Mouse (Mus musculus): ENCODE data around the gene Kcng1. TPM values are rescaled to one million over a fixed set of nuclear protein-coding genes. Genes with fewer than 3 reads are reported as not detected.

Kcng1 gene
- polyA plus RNA-seq, 1 experiment from 2014 or later, result 3.9 TPM

DNA sequence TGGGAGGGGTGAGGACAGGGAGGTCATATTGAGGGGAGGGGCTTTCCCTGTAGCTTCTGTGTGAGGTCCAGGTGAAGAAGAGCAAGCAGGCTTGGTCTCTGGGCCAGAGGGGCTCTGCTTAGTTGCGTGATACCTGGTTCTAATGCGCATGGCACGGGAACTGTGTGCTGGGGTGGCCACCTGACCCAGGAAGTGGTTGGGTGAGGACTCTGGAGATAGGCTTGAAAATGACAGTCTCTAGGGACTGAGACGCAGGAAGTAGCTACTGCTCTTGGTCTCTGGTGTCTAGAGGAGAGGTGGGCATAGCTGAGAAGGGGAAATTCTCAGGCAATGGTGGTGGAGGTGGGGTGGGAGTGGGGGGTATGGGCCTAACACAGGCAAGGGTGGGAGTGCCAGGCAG, 24.3 kb downstream of the Kcng1 start:
- 94% methylated on average over 4 of the region's 4 CpGs for WGBS
- no peak overlapping the region for H3K4me3 ChIP-seq (replicated peaks)
- H3K4me1 ChIP-seq (replicated peaks), result no peaks in the 10 kb centered on the region
- H3K9ac ChIP-seq (replicated peaks), result no peak overlapping the region
- H3K9me3 ChIP-seq, result no peaks in the 10 kb centered on the region
- H3K27ac ChIP-seq, result no peak overlapping the region
- no peaks in the 10 kb centered on the region for H3K36me3 ChIP-seq
- no peak overlapping the region for H3K4me2 ChIP-seq (replicated peaks)
- ATAC-seq, result no peak
- H3K27me3 ChIP-seq, result peaks cover under 1% of the 10 kb centered on the region; the same call in 1 of the 2 replicates

DNA sequence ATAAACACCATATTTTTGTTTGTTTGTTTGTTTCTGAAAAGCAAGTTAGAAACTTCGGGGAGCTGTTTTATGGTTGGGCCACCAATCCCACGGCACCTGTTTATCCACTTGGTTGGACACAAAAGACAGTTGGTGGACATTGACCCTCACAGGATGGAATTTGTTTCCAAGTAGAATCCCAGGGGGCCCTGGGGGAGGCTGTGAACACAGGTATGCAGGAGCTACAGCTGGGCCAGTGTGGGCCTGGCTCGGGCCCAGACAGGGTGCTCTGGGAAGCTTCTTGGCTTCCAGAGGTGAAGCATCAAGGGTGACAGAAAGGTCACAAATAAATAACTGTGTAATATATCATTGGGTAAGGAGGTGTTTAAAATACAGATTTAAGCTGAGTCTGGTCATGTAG, 25.0 kb downstream of the Kcng1 start:
- Histone ChIP-seq H3K27ac (no peak overlapping the region), H3K4me1 (replicated peaks) (no peaks in the 10 kb centered on the region), H3K9ac (replicated peaks) (no peak overlapping the region), H3K4me2 (replicated peaks) (no peak overlapping the region), H3K9me3 (no peaks in the 10 kb centered on the region), H3K36me3 (no peaks in the 10 kb centered on the region), H3K4me3 (replicated peaks) (no peak overlapping the region), H3K27me3 (peaks cover 3% of the 10 kb centered on the region; the same call in 1 of the 2 replicates)
- 85% methylated on average over 3 of the region's 3 CpGs for WGBS
- ATAC-seq, result no peak

DNA sequence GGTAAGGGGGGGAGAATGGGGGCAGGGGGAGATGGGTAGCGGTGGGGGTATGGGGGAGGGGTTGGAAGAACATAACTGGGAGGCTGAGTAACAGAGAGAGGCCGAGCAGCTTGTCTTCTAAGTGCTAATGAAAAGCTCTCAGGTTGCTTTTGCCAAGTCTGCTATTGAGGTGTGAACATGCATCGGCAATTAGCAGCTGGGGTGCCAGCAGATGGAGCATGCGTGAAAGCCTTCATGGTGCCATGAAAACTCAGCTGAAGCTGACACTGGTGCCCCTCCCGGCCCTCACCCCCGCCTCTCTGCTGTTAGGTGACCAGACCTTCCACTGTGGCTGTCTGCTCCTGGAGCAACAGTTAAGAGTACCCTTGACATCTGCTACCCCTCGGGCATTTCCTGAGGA, 27.7 kb downstream of the Kcng1 start:
- H3K27ac ChIP-seq, result no peak overlapping the region
- no peak for ATAC-seq
- H3K36me3 ChIP-seq, result no peaks in the 10 kb centered on the region
- no peak overlapping the region for H3K4me2 ChIP-seq (replicated peaks)
- peaks cover 6% of the 10 kb centered on the region; the same call in 1 of the 2 replicates for H3K27me3 ChIP-seq
- H3K9ac ChIP-seq (replicated peaks), result no peak overlapping the region
- H3K4me1 ChIP-seq (replicated peaks), result no peaks in the 10 kb centered on the region
- no peaks in the 10 kb centered on the region for H3K9me3 ChIP-seq
- H3K4me3 ChIP-seq (replicated peaks), result no peak overlapping the region
- WGBS, result 65% methylated on average over 7 of the region's 7 CpGs

DNA sequence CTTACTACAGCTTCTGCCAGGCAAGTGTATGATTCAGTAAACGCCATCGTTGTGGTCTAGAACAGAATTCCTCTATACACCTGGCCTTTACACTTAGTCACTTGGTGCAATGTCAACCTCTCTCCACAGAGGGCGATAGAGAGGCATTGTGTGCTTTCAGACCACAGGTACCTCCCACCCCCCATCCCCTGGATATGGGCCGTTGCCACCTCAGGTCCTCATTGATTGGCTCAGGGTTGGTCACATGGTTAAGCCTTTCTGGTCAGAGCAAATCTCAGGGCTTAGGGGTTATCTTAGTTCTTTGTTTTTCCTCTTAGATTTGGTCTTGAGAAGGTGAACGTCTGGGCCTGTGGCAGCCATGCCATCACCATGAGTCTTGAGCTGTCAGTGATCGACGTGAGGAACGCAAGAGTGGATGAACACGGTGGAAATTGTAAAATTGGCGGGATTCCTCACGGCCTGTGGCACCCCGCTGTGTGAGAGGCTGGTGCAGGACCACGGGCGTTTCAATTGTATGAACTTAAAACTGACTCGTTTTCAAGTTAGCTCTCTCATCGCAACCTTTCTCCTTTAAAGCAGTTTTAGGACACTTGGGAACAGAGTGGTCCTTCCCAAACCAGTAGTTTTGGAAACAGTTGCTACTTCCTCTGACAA, 28.8 kb downstream of the Kcng1 start:
- H3K27ac ChIP-seq, result no peak overlapping the region

DNA sequence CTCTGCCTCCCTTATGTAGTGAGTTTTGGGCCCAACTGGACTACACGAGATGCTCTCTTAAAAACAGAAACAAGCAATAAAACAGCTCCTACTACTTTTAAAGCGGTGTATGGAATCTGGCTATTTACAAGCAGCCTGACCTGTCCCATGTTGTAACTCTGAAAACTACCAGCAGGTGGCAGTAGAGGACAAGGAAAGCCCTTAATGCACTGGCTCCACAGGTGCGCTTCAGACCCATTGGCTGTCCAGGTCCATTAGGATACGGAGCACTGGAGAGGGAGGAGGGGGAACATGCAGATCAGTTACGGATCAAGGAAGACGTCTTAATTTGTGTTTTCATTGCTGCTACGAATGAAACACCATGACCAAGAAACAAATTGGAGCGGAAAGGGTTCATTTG, 31.3 kb downstream of the Kcng1 start:
- Histone ChIP-seq H3K4me2 (replicated peaks) (no peak overlapping the region), H3K9me3 (no peaks in the 10 kb centered on the region), H3K9ac (replicated peaks) (no peak overlapping the region), H3K4me1 (replicated peaks) (no peaks in the 10 kb centered on the region), H3K27me3 (peaks cover 6% of the 10 kb centered on the region; the same call in 1 of the 2 replicates), H3K36me3 (no peaks in the 10 kb centered on the region), H3K4me3 (replicated peaks) (no peak overlapping the region), H3K27ac (no peak overlapping the region)
- 13% methylated on average over 8 of the region's 8 CpGs for WGBS
- ATAC-seq, result peak; percentile 73

More for the DNA sequence above, 28.8 kb downstream of the Kcng1 start:
- Histone ChIP-seq H3K4me1 (replicated peaks) (no peaks in the 10 kb centered on the region), H3K36me3 (no peaks in the 10 kb centered on the region), H3K9me3 (no peaks in the 10 kb centered on the region), H3K4me3 (replicated peaks) (no peak overlapping the region), H3K27me3 (peaks cover 6% of the 10 kb centered on the region; the same call in 1 of the 2 replicates), H3K9ac (replicated peaks) (no peak overlapping the region), H3K4me2 (replicated peaks) (peak overlapping the region; percentile 32; the same call in 1 of the 2 replicates)
- 13% methylated on average over 16 of the region's 16 CpGs for WGBS
- no peak for ATAC-seq

DNA sequence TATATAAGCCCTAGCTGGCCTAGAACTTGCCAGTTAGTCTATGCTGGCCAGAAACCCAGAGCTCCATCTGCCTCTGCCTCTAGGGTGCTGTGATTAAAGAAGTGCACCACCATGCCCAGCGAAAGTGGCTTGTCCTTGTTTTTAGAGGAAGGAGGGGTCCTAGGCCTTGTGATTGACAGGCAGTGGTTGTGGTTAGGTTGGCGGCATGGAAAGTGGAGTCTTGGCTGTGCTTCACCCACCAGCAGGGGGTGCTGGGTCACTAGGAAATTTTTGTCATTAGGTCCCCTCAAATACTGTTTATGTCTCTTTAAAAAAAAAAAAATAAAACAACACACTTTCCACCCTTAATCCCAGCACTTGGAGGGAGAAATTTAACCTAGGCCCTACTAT, 32.7 kb downstream of the Kcng1 start:
- 21% methylated on average over 2 of the region's 2 CpGs for WGBS
- H3K9ac ChIP-seq (replicated peaks), result no peak overlapping the region
- H3K9me3 ChIP-seq, result no peaks in the 10 kb centered on the region
- no peak overlapping the region for H3K27ac ChIP-seq
- H3K27me3 ChIP-seq, result peaks cover 6% of the 10 kb centered on the region; the same call in 1 of the 2 replicates
- H3K4me1 ChIP-seq (replicated peaks), result no peaks in the 10 kb centered on the region
- no peaks in the 10 kb centered on the region for H3K36me3 ChIP-seq
- no peak for ATAC-seq
- no peak overlapping the region for H3K4me3 ChIP-seq (replicated peaks)
- H3K4me2 ChIP-seq (replicated peaks), result no peak overlapping the region

DNA sequence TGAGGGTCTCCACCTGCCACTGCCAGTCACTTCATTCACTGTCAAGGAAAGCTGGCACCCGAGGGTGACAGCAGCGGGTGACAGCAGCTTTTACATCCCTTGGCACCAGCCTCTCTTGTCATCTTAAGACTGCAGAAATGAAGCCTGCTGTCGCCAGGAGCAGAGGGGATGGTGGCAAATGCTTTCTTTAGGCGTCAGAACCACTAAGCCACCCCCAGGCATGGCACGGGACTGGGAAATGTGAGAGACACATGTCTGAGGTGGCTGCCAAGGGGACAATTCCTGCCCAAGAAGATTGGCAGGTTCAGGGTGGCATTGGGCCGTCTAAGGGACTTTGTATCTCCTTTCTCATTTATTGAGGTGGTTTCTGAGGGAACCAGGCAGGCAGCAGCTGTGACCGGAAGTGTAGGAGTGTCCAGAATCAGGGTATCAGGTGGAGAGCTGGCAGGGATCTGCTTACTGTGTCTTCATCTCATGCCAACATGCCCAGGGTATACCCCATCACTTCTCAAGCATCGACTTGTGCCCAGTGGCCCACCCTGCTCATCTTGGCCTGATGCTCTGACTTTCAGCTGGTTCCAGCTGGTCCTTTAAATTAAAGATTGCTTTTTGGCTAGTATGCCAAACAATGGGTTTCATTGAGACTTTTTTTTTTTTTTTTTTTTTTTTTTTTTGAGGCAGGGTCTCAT, 33.2 kb downstream of the Kcng1 start:
- no peaks in the 10 kb centered on the region for H3K36me3 ChIP-seq
- H3K4me3 ChIP-seq (replicated peaks), result no peak overlapping the region
- H3K4me2 ChIP-seq (replicated peaks), result no peak overlapping the region
- no peak for ATAC-seq
- H3K27ac ChIP-seq, result no peak overlapping the region
- no peaks in the 10 kb centered on the region for H3K9me3 ChIP-seq
- no peaks in the 10 kb centered on the region for H3K4me1 ChIP-seq (replicated peaks)
- no peak overlapping the region for H3K9ac ChIP-seq (replicated peaks)
- WGBS, result 75% methylated on average over 8 of the region's 8 CpGs
- peaks cover 6% of the 10 kb centered on the region; the same call in 1 of the 2 replicates for H3K27me3 ChIP-seq

DNA sequence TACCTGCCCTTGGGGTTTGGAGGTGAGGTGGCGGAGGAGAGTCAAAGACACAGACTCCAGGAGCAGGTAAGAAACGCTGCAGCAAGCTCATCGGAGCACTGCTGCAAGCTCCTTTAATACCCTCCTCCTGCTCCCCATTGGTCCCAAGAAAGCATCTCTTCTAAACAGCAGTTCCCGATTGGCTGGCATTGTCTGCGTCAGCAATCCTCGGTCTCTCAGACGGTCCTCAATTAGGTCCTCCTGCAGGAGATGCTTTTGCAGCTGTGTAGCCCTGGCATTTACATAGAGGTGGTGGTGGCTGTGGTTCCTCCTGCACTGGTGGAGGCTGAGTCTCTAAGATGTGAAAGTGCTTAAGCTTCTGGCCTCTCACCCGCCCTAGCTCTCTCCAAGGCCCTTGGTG, 36.0 kb downstream of the Kcng1 start:
- WGBS, result 46% methylated on average over 8 of the region's 8 CpGs
- Histone ChIP-seq H3K36me3 (no peaks in the 10 kb centered on the region), H3K4me3 (replicated peaks) (no peak overlapping the region), H3K27ac (no peak overlapping the region), H3K27me3 (no peaks in the 10 kb centered on the region), H3K4me1 (replicated peaks) (no peaks in the 10 kb centered on the region), H3K4me2 (replicated peaks) (no peak overlapping the region), H3K9ac (replicated peaks) (no peak overlapping the region), H3K9me3 (no peaks in the 10 kb centered on the region)
- ATAC-seq, result no peak

DNA sequence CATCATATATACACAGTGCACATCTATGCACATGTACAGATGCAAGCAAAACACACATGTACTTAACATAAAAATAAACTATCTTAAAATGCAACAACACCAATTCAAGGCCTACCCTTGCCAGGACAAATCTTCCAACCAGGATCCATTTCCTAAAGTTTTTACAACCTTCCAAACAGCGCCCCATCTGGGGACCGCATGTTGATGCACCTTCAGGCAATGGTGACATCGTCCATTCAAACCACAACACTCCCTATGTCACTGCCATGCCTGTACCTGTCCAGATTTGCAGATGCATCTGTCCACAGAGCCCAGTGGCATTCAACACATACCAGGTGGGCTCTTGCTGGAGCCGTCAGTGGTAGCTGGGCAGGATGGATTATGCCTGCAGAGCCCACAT, 38.3 kb downstream of the Kcng1 start:
- H3K36me3 ChIP-seq, result no peaks in the 10 kb centered on the region
- no peak overlapping the region for H3K4me3 ChIP-seq (replicated peaks)
- H3K9ac ChIP-seq (replicated peaks), result no peak overlapping the region
- H3K4me2 ChIP-seq (replicated peaks), result no peak overlapping the region
- no peaks in the 10 kb centered on the region for H3K9me3 ChIP-seq
- H3K27me3 ChIP-seq, result no peaks in the 10 kb centered on the region
- H3K4me1 ChIP-seq (replicated peaks), result no peaks in the 10 kb centered on the region
- WGBS, result 79% methylated on average over 4 of the region's 4 CpGs
- no peak overlapping the region for H3K27ac ChIP-seq
- no peak for ATAC-seq

DNA sequence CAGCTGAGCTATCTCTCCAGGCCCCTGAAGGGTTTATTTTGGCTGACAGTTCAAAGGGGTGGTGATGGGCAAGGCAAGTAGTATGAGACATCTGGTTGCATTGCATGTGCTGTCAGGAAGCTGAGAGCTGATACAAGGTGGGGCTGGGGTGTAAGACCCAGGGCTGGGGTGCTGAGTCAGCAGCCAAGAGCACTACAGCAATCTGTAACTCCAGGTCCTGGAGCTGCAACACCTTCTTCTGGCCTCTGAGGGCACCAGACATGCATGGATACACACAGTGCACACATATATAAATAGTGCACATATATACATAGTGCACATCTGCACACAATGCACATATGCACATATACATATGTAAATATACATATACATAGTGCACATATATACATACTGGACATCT, 38.7 kb downstream of the Kcng1 start:
- no peak overlapping the region for H3K9ac ChIP-seq (replicated peaks)
- no peak overlapping the region for H3K4me2 ChIP-seq (replicated peaks)
- no peak for ATAC-seq
- H3K27ac ChIP-seq, result no peak overlapping the region
- no peaks in the 10 kb centered on the region for H3K4me1 ChIP-seq (replicated peaks)
- H3K4me3 ChIP-seq (replicated peaks), result no peak overlapping the region
- H3K27me3 ChIP-seq, result no peaks in the 10 kb centered on the region
- no peaks in the 10 kb centered on the region for H3K36me3 ChIP-seq
- no peaks in the 10 kb centered on the region for H3K9me3 ChIP-seq

DNA sequence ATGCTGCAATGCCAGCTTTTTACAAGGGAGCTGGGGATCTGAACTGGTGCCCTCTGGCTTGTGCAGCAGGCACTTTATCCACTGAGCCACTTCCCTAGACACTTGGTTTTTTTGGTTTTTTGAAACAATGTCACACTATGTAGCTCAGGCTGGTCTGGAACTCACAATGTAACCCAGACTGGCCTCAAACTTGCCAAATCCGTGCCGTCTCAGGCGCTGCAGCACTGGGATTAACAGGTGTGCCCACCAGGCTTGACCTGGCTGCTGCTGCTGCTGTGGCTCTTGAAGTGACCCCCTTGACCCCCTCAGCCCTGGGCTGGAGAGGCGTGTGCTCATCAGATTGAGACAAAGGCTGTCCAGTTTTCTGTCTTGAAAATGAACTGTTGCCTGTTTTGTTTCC, 43.2 kb downstream of the Kcng1 start:
- H3K4me2 ChIP-seq (replicated peaks), result no peak overlapping the region
- no peaks in the 10 kb centered on the region for H3K9me3 ChIP-seq
- no peak overlapping the region for H3K27ac ChIP-seq
- H3K36me3 ChIP-seq, result peaks cover 17% of the 10 kb centered on the region
- H3K27me3 ChIP-seq, result no peaks in the 10 kb centered on the region
- 0 out of 2 replicates have a peak, but pooled peaks cover 6% of the 10 kb centered on the region for H3K4me1 ChIP-seq (replicated peaks)
- H3K9ac ChIP-seq (replicated peaks), result no peak overlapping the region
- no peak overlapping the region for H3K4me3 ChIP-seq (replicated peaks)
- ATAC-seq, result no peak
- WGBS, result 90% methylated on average over 4 of the region's 4 CpGs

DNA sequence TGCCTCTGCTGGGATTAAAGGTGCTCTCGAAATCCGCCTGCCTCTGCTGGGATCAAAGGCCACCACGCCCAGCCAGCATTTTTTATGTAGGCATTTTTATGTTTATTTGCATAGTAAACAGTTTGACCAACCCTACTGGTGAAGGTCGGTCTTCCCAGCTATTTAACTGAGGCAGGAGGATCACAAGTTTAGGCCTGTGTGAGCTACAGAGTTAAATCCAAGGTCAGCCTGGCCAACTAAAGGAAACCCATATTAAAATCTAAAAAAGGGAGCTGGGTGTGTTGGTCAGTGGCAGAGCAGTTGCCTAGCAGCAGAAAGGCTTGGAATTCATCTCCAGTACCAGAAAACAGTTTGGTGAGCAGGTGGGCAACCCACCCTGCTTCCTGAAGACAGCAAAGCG, 48.2 kb downstream of the Kcng1 start:
- Histone ChIP-seq H3K27ac (no peak overlapping the region), H3K4me3 (replicated peaks) (no peak overlapping the region), H3K36me3 (peaks cover 20% of the 10 kb centered on the region), H3K9ac (replicated peaks) (no peak overlapping the region), H3K4me1 (replicated peaks) (peaks cover 43% of the 10 kb centered on the region), H3K4me2 (replicated peaks) (no peak overlapping the region), H3K27me3 (no peaks in the 10 kb centered on the region), H3K9me3 (no peaks in the 10 kb centered on the region)
- 91% methylated on average over 5 of the region's 5 CpGs for WGBS
- ATAC-seq, result no peak

Measured in midbrain, embryonic 13.5 days (tissue).